Mouse (Mus musculus): ENCODE data around the gene Slc25a47.
"Not testable (repeated sequence)": the region's sequence is repeated elsewhere in the genome, so short reads cannot be mapped to it uniquely, and the experiment has no call there.

The Slc25a47 gene

DNA sequence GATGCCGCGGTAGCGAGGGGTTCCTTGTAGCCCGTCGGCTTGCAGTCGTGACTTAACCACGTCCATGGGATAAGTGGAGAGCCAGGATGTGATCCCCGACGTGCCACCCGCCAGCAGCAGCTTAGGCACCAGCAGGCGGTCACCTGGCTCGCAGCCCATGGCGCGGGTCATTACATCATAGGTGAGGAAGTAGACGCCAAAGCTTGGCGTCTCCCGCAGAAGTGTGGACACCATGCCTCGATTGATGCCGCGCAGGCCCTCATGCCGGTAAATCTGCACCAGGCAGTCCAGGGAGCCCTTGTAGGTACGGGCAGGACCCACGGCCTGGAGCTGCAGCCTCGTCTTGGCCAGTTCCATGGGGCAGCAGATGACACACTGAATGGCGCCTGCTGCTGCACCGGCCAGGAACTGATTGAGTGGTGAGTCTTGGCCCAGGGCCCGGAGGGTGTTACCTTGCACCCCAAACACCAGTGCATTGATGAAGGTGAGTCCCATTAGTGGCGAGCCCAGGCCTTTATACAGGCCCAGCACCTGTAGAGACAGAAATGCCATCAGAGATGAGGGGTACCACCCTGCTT is 8.8 kb upstream of the Slc25a47 start:
- no peak for DNase-seq (ENCODE audit: low spot score)

DNA sequence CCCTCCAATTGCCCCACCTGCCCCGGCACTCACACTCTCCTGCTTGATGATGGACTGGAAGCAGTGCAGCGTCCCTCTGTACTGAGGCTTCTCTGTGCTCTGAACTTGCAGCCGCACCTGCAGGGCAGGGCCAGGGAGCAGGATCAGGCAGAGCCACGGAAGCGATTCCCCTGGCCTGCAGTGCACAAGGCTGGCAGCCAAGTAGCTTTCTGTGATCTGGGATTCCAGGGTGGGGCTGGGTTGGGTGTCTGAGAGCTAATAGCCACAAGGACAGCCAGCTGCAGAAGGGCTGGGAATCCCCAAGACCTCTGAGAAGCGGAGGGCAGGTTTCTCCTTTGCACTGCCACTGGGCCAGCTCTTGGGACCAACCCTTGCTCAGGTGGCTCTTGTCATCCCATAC is 8.2 kb upstream of the Slc25a47 start:
- no peak for DNase-seq (ENCODE audit: low spot score)

DNA sequence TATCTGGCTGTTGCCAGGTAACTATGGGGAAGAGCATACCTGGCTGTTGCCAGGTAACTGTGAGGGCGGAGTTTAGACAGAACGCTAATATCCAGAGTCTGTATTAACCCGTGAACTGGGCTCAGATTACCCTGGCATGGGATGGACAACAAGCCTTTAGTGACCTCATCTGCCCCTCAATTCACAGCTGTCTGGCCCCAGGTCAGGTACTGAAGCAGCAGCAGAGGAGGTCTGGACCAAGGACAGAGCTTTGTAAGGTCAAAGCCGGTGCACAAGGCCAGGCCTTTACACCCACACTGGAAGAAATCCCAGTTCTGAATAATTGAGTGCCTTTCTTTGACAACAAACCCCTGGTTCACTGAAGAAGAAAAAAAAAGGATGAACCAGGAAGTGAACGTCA is 6.2 kb upstream of the Slc25a47 start:
- no peak for DNase-seq (ENCODE audit: low spot score)

DNA sequence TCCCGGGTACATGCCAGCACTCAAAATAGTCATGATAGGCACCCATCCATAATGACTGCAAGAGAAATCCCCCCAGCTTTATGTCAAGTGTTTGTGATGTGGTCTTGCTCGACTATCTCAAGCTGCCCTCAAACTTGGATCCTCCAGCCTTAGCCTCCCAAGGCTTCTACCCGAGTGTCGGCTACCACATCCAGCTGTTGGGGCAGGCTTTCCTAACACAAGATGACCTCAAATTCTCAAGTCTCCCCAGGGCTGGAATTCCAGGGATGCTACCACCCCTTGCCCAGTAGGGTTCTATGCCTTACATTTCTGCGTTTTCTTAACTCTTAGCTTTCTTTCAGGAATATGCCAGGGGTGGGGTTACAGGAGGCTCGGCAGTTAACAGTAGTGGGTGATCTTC is 5.5 kb upstream of the Slc25a47 start:
- no peak for DNase-seq (ENCODE audit: low spot score)

DNA sequence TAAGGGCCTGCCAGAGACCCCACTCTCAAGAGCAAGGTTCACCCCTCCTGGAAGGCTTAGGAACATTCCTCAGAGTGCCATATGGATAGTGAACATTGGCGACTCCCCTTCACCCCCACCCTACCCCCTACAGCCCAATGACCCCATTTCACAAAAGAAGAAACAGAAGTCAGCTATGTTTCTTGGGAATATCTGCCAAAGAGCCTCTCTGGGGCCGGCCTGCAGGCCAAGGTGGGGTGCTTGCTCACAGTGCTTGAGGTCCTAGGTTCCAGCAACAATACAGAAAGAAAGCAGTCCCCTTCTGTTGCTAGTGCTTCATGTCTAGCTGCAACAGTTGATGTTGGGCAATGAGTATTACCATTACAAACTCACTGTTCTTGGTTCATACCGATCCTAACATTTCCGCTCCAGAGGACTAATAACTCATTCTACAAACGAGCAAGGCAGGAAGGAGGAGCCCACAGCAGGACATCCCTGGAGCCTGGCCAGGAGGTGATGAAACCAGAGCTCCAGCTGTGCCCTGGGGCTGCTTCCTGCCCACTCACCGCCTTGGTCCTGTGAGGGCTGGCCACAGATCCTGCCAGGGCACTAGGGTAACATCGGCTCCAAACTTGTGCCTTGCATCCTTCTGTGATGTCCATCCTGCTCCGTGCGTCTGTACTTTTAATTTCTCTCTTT is 3.7 kb upstream of the Slc25a47 start:
- no peak for DNase-seq (ENCODE audit: low spot score)

DNA sequence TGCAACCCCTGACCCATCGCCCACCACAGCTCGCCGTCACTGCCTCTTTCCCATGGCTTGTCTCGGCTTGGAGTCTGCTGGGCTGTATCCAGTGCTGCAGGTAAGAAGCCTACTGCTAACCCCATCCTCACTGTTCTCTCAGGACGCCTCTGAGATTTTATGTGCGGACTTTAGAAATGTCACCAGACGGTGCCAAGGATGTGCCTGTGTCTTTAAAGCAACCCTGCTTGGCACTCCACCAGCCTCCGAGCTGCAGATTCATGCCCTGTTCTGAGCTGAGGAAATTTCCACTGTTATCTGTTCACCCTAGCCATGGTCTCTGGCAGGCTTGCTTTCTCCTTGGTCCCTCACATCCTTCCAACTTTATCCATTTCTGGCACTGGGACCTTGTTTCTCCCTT is 3.0 kb upstream of the Slc25a47 start:
- no peak for DNase-seq (ENCODE audit: low spot score)

DNA sequence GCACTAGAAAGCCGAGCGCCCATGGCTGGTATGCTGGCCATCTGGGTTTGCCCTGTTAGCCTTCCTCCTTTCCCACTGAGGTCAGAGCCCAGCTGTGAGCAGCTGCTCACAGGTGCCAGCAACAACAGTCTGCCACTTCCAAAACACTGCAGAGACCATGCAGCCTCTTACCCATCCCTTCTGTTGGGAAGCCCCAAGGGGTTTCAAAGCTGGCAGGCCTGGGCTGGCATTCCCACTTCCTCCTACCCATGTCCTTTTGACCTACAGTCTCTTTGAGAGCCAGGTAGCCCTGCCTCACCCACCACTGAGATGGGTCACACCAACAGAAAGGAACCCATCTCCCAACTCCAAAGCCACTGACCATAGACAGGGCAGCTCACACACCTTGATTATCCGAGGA is 2.4 kb upstream of the Slc25a47 start:
- DNase-seq (ENCODE audit: low spot score) = no peak

DNA sequence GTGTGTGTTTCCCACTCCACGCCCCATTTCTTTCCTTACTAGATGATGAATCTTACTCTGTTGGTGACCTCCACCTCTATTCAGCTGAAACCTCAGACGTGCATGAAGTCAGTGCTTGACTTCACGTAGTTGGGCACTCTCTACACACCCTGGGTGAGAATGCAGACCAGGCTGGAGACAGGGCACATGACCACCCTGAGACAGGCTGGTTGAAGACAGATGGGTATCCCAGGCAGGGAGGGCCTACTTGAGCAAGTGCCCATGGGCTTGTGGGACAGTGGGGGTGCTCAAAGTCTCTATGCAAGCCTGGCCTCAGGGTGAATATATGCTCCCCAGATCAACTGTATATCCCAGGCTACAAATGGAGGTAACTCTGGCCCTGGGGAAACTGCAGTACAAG is 1.5 kb upstream of the Slc25a47 start:
- DNase-seq (ENCODE audit: low spot score) = no peak

DNA sequence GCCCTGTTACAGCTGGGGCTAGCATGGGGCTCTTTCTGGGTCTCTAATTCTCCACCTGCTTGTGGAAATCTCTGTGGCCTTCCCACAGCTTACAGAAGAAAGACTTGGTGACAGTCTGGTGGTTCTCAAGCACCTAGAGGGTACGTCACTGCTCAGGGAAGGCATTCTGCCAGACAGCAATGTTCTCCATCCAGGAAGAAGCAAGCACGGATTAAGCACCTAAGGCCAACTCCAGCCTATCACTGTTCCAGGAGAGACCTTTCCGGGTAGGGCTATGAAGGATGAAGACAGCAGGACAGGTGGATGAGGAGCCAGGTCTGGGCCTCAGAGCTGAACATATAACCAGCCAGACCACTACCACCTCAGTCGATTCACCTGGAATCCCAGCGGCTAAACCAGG is 1.1 kb upstream of the Slc25a47 start:
- no peak for DNase-seq (ENCODE audit: low spot score)

DNA sequence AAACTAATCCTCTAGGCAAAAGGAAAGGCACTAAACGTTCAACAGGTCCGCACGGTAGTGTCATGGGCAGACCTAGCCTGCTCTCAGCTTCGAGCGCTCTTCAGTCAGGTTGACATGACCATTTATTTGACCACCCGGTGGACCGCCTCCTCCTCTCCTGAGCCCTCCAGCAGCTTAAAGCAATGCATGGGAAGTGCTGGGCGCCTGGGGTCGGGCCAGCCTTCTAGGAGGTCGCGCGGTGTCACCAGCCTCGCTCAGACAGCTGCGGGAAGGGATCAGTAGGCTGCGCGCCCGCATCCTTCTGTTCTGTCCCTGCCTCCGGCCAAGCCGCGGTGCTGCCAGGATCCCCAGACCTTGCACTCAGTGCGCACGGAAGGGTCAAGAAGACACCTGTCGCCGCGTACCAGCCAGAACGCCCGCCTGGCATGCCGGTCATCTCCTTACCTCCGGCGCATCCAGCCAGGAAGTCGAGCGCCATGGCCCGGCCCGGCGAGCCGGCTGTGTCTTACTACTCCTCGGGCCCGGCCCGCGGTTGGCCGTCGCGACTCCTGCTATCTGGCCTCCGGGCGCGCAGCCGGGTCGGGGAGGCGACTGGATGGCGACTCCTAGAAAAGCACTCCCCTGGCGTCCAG is 522 bp upstream of the Slc25a47 start:
- peak; percentile 33 for DNase-seq (ENCODE audit: low spot score)

DNA sequence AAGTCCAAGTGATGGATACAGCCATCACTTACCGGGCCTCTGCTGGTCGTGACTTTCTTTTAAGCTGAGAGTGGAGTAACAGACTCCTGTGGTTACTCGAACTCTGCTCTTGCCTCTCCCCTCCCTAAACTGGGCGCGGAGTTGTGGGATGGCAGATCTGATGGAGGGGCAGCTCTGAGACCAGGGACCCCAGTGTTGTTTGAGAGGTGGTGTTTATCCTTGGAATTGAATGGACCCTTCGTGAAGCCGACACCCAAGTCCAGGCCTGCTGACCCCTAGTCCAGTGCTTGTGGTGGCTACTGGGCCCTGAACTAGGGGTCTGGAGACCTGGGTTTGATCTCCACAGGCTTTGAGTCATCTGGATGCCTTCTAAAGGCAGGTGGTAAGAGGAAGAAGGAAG is 876 bp downstream of the Slc25a47 start:
- no peak for DNase-seq (ENCODE audit: low spot score)

DNA sequence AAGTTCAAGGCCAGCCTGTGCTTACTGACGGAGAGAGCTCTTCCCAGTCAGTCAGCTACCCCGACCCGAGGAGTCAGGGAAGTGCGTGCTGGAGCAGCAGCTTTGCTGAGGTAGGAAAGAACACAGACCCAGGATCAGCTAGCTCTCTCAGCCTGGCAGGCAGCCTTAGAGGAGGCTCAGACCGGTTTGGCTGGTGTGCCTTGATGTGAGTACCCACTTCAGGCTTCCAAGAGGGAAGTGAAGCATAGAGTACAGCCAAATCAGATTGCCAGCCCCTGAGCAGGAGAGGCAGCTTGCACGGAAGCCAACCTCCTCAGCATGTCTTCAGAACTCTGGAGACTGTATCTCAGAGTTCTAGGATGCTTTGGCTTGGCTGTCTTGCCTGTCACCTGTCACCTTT is 5.3 kb downstream of the Slc25a47 start:
- no peak for DNase-seq (ENCODE audit: low spot score)

DNA sequence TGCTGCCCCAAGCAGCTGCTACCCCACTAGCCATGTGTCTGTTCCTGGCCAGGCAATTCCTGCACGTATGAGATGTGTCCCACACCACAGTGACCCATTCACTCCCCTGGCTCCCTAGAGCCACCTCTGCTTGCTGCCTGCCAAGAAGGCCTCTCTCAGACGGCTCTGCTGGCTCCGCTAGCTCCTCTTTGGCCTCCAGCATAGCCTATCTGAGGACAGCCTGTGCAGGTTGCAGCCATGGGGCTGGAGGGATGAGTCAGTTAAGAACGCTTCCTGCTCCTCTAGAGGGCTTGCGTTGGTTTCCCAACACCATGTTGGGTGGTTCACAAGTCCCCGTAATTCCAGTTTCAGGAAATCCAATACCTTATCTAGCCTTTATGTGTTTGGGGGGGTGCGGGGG is 6.8 kb downstream of the Slc25a47 start:
- no peak for DNase-seq (ENCODE audit: low spot score)

DNA sequence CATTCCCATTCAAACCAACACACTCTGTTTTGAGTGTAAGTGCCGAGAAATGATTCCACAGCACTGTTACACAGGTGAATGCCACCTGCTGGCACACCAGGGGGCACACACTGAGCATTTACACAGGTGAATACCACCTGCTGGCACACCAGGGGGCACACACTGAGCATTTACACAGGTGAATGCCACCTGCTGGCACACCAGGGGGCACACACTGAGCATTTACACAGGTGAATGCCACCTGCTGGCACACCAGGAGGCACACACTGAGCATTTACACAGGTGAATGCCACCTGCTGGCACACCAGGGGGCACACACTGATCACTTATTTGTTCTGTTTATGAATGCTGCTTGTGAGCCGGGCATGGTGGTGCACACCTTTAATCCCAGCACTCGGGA is 12.2 kb downstream of the Slc25a47 start:
- not testable (repeated sequence) for DNase-seq (ENCODE audit: low spot score)

DNA sequence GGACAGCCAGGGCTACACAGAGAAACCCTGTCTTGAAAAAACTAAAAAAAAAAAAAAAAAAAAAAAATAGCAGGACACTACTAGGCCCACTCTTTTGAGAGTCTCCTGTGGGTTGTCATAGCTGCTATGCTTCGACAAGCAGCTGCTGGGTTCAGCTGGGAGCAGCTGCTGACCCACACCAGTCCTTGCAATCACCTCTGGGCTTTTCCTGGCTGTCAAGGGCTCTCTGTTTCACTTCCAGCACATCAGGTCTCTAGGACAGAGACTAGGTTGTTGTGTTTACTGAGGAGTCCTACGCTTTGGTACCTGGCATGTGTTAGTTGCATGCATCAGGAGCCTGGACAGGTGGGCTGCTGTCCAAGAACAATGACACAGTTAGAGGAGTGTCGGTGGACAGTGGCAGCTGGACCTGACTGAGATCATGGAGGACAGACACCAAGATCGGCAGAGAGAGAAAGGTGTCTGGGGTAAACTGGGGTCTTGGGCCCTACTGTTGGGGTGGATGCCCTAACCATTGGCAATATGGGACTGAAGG is 13.7 kb downstream of the Slc25a47 start:
- no peak for DNase-seq (ENCODE audit: low spot score)

DNA sequence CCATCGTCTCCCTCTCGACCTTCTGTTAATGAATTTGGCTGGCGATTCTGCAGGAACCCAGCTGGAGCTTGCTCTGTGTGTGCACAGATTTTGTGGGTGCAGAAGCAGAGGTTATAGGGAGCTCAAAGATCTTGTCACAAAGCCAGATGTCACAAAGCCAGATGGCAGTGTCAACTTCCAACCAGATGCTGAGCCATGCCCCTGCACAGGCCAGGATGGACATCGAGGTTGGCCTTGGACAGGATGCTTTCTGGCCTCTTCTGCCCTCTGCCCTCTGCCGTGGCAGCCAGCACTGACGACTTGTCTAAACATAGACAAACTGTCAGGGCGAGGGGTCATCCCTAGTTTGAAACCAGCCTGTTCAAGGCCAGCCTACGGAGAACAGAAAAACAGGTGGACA is 14.3 kb downstream of the Slc25a47 start:
- no peak for DNase-seq (ENCODE audit: low spot score)

DNA sequence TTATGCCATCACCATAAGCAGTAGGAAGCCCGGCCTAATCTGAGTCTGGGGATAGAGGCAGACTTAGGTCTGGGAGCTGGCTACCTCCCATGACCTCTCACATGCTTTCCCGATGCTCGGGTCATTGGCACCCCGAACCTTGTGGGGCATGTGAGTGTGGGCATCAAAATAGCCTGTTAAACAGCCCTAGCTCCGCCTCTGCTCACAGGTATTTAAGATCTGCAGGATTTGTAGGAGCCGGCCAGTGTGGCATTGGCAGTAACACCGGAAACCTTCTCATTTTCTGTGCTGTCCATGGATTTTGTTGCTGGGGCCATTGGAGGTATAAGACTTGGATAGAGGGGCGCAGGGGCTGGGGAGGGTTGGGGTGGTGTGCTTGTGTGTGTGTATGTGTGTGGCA is 15.0 kb downstream of the Slc25a47 start:
- no peak for DNase-seq (ENCODE audit: low spot score)

DNA sequence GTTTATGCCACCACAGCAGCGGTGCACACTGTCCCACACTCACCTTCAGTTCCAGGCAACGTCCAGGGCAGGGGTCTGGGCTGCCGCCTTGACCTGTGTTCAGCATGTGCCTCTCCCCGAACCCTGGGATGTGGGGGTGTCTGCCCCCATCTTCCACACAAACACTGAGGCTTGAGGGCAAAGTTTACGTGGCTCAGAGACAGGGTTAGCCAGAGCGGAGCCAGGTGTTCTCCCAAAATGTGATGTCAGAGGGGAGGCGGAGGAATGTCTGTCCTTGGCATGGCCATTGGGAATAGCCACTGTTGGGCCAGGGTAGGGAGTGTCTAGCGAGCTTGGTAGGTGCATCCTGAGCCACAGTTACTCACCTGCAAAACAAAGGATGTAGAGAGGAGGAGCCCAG is 17.0 kb downstream of the Slc25a47 start:
- DNase-seq (ENCODE audit: low spot score) = no peak

DNA sequence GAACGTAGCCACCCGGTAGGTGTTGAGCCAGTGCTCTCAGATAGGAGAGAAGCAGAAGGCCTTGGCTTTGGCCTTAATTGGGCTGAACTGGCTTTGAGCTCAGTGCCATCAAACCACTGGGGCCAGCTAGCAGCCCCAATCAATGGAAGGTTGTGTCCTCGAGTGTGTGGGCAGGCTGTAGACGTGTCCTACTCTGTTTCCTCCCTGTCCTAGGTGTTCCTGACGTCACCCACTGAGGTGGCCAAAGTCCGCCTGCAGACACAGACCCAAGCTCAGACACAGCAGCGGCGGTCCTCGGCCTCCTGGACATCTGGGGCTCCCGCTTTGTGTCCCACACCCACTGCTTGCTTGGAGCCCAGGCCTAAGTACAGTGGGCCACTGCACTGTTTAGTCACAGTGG is 19.2 kb downstream of the Slc25a47 start:
- DNase-seq (ENCODE audit: low spot score) = no peak

DNA sequence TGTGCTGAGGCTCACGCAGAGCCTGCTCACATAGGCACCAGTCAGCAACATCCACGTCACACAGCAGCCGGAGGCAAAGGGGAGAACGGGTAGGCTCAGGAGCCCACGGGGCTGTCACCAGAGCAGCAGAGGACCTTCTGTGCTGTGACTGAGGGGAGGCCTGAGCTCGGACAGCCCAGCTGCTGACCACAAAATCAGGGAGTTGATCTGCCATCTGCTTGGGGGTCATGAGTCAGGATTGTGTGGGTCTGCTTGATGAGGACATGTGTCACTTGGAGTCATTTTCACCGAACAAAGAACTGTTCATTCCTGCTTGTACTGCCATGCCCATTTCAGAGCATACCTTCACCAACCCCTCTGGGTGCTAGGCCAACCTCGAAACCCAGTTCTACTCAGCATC is 20.3 kb downstream of the Slc25a47 start:
- no peak for DNase-seq (ENCODE audit: low spot score)

DNA sequence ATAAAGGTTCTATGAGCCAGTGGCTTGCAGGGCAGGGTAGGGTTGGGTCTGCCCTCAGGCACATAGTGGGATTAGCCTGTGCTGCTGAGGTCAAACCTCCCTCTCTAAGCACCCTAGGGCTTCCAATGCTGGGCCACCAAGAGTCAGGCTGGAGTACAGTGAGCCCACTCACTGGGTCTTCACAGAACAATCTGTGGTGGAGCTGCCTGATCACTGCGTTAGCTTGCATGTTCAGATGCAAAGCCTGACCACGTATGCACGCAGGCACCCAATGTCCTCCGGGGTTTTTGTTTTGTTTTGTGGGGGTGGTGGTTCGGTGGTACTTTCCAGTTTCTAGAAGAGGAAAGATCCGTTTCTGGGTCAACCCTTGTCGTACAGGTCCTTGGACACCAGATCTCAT is 21.3 kb downstream of the Slc25a47 start:
- DNase-seq (ENCODE audit: low spot score) = no peak

DNA sequence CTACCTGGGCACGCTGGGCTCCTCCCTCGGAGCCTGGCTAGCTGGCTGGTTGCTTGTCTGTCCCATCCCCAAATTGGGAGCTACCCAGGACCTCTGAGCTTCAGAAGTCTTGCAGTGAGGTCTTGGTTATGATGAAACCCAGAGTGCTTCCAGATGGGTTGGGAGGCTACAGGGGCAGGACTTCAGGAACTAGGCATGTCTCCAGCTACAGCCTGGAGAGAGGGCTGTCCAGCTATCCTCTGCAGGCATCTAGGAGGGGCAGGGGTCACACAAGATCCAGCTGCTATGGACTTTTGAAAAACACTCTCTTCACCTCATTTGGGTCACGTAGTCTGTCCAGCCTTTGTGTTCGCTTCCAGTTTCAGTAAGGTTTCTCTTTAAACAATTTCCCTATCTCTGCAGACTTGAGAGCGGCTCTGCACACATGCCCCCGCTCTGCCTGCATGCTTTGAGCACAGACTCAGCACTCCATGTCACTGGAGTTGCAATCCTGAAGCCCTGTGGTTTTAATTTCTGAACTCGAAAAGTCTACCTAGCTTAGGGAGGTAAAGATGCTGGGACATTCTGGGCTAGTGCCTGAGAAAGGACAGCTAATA is 21.8 kb downstream of the Slc25a47 start:
- no peak for DNase-seq (ENCODE audit: low spot score)

DNA sequence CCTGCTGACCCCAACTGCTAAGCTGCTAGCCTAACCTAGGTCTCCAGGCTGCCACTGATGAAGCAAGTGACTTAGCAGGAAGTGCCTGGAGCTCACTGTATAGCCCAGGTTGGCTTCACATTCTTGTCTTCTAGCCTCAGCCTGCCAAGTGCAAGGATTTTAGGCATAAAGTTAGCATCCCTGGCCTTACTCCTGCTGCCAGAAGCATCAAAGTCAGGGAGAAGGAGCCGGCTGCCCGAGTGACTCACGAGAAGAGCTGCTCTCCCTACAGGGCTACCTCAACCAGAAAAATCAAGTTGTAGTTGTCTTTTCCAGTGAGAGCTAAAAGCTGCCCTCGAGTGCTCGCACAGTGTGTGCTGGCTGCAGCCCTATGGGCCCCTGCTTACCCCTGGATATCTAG is 22.6 kb downstream of the Slc25a47 start:
- DNase-seq (ENCODE audit: low spot score) = no peak

Measured in retina, embryonic 14.5 days (tissue).